Mouse (Mus musculus): Measurements from ENCODE around the gene Clint1. TPM values are rescaled to one million over a fixed set of nuclear protein-coding genes. Genes with fewer than 3 reads are reported as not detected.
"Not testable (repeated sequence)": the region's sequence is repeated elsewhere in the genome, so short reads cannot be mapped to it uniquely, and the experiment has no call there.

Clint1 gene
- polyA plus RNA-seq, 1 experiment from 2014 or later: 72.7 TPM

DNA sequence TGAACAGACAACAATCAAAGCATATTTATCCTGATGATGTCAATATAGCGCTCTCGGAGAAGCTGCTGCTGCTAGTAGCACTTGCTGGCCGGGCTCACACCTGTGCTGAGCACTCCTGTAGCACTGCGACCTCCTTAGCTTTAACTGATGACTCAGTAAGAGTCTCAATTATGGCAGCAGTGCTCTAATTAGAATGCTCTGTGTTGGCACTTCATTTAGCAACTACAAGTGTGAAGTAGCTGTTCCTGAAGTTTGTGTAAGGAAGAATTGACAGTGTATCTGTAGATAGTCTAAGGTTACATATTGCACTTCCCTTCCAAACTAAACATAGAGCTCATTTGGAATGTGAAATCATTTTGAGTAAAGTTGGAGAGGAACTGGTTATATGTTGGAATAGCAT, 14.7 kb downstream of the Clint1 start:
- WGBS: 74% methylated on average over 4 of the region's 4 CpGs
- no peak for TF ChIP-seq CTCF (IDR thresholded peaks at IDR 0.05; ENCODE audit: low read depth)
- H3K4me2 ChIP-seq: no peak overlapping the region

DNA sequence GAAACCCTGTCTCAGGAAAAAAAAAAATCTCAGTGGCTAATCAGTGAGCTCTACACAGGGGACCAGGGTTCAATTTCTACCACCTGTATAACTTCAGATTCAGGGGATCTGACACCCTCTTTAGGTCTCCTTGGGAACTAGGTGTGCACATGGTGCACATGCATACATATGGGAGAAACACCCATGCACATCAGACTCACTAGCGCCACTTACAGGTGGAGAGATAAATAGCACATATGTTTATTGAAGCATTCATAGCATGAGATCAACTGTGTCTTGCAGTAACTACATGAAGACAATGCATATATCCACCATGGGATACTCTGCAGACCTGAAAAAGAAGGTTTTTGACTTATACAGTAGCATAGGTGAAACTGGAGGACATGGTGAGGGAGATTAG, 21.8 kb downstream of the Clint1 start:
- Histone ChIP-seq H3K9me3 (ENCODE audit: low read depth, low read length) (no peaks in the 10 kb centered on the region), H3K4me2 (no peak overlapping the region), H3K9ac (no peak overlapping the region), H3K27ac (ENCODE audit: low read depth) (no peak overlapping the region), H3K4me3 (ENCODE audit: low read depth, low read length) (no peak overlapping the region), H3K4me1 (ENCODE audit: insufficient read depth) (no peaks in the 10 kb centered on the region), H3K27me3 (ENCODE audit: insufficient read depth, low read length) (no peaks in the 10 kb centered on the region), H3K36me3 (ENCODE audit: insufficient read depth) (peaks cover 10% of the 10 kb centered on the region; the same call in 1 of the 2 replicates)
- DNase-seq (peak; percentile 20), ATAC-seq (ENCODE audit: insufficient read depth) (no peak)
- peak; percentile 26 for TF ChIP-seq CTCF (IDR thresholded peaks at IDR 0.05; ENCODE audit: low read depth)
- WGBS: 76% methylated on average over 1 of the region's 1 CpGs

More for the DNA sequence above, 14.7 kb downstream of the Clint1 start:
- no peaks in the 10 kb centered on the region for H3K4me1 ChIP-seq (ENCODE audit: insufficient read depth)
- H3K9me3 ChIP-seq (ENCODE audit: low read depth, low read length): no peaks in the 10 kb centered on the region
- ATAC-seq (ENCODE audit: insufficient read depth) (no peak), DNase-seq (no peak)
- H3K27ac ChIP-seq (ENCODE audit: low read depth): no peak overlapping the region
- H3K27me3 ChIP-seq (ENCODE audit: insufficient read depth, low read length): no peaks in the 10 kb centered on the region
- H3K9ac ChIP-seq: no peak overlapping the region
- H3K4me3 ChIP-seq (ENCODE audit: low read depth, low read length): no peak overlapping the region
- H3K36me3 ChIP-seq (ENCODE audit: insufficient read depth): peaks cover 10% of the 10 kb centered on the region; the same call in 1 of the 2 replicates

DNA sequence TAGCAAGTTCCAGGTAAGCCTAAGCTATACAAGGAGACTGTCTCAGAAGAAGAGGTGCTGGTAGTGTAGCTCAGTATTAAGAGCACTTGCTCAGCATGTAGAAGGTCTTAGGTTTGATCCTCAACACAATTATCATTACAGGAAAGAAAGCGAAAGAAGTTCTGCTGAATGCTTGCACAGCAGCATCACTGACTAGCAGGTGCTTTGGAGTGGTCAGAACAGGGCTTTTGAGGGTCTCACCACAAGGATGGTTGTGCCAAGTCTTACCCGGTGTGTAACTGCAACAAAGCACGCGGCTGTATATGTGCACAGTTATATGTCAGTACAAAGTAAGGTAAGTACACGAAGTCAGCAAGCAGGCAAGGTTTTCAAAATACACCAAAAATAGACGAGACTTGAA, 22.4 kb downstream of the Clint1 start:
- Histone ChIP-seq H3K4me1 (ENCODE audit: insufficient read depth) (no peaks in the 10 kb centered on the region), H3K4me2 (no peak overlapping the region), H3K27me3 (ENCODE audit: insufficient read depth, low read length) (no peaks in the 10 kb centered on the region), H3K27ac (ENCODE audit: low read depth) (no peak overlapping the region), H3K36me3 (ENCODE audit: insufficient read depth) (peaks cover 7% of the 10 kb centered on the region; the same call in 1 of the 2 replicates), H3K9ac (no peak overlapping the region), H3K4me3 (ENCODE audit: low read depth, low read length) (no peak overlapping the region), H3K9me3 (ENCODE audit: low read depth, low read length) (no peaks in the 10 kb centered on the region)
- no peak for TF ChIP-seq CTCF (IDR thresholded peaks at IDR 0.05; ENCODE audit: low read depth)
- ATAC-seq (ENCODE audit: insufficient read depth) (no peak), DNase-seq (no peak)
- WGBS: 96% methylated on average over 6 of the region's 6 CpGs

DNA sequence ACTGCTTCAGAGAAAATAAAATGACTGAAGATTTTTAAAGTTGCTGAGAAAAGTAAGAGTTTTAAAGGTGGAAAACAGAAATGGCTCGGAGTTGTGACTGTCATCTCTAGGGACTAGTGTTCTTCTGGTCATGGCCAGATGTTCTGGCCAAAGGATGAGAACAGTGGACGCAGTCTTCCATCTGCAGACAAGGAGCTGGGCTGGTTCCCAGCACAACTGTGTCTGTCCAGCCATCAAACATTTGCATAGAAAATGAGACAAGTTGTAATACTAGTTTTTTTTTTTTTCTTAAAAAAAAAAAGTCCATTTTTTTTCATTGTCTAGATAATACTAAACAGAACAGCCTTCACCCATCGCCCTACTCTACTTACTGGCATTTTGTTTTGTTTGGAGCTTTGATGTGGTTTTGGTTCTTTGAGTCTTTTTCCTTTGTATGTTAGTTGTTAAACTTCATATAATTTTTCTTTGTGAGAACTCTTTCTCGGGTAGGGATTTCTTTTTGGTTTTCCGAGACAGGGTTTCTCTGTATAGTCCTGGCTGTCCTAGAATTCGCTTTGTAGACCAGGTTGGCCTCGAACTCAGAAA, 23.6 kb downstream of the Clint1 start:
- no peak for TF ChIP-seq CTCF (IDR thresholded peaks at IDR 0.05; ENCODE audit: low read depth)
- H3K9ac ChIP-seq: no peak overlapping the region
- no peaks in the 10 kb centered on the region for H3K27me3 ChIP-seq (ENCODE audit: insufficient read depth, low read length)
- 0 out of 2 replicates have a peak, but pooled peaks cover 3% of the 10 kb centered on the region for H3K4me1 ChIP-seq (ENCODE audit: insufficient read depth)
- no peaks in the 10 kb centered on the region for H3K36me3 ChIP-seq (ENCODE audit: insufficient read depth)
- no peak overlapping the region for H3K27ac ChIP-seq (ENCODE audit: low read depth)
- no peak overlapping the region for H3K4me3 ChIP-seq (ENCODE audit: low read depth, low read length)
- no peak for ATAC-seq (ENCODE audit: insufficient read depth)
- H3K9me3 ChIP-seq (ENCODE audit: low read depth, low read length): no peaks in the 10 kb centered on the region
- no peak overlapping the region for H3K4me2 ChIP-seq
- DNase-seq: no peak
- WGBS: 90% methylated on average over 7 of the region's 7 CpGs

DNA sequence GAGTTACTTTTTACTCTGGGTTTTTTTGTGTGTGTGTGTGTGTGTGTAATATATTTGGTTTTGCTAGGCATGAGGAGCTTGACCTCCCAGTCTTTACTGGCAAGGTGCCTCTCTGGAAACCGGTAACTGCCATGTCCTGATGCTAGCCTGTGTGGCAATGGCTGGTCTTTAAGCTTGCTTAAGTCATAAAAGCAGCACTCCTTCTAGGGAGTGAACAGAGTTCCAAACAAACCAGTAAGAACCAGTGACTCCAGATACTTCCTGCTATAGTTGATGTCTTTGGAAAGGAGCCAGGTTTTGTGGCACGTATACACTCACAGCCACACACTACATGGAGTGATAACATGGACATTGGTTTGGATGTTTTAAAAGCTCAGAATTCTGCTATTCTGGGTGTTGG, 24.2 kb downstream of the Clint1 start:
- WGBS: 65% methylated on average over 2 of the region's 2 CpGs
- ATAC-seq (ENCODE audit: insufficient read depth): no peak

DNA sequence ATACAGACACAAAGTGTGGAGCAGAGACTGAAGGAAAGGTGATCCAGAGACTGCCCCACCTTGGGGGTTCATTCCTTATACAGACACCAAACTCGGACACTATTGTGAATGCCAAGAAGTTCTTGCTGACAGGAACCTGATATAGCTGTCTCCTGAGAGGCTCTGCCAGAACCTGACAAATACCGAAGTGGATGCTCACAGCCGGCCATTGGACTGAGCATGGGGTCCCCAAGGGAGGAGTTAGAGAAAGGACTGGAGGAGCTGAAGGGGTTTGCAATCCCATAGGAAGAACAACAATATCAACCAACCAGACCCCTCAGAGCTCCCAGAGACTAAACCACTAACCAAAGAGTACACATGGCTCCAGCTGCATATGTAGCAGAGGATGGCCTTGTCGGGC, 27.5 kb downstream of the Clint1 start:
- 65% methylated on average over 4 of the region's 4 CpGs for WGBS
- not testable (repeated sequence) for DNase-seq; H3K4me3 ChIP-seq (ENCODE audit: low read depth, low read length); H3K9me3 ChIP-seq (ENCODE audit: low read depth, low read length); H3K9ac ChIP-seq; H3K27me3 ChIP-seq (ENCODE audit: insufficient read depth, low read length); H3K4me2 ChIP-seq; H3K27ac ChIP-seq (ENCODE audit: low read depth); H3K36me3 ChIP-seq (ENCODE audit: insufficient read depth); ATAC-seq (ENCODE audit: insufficient read depth)
- H3K4me1 ChIP-seq (ENCODE audit: insufficient read depth): peaks cover 13% of the 10 kb centered on the region; the same call in 1 of the 2 replicates

More for the DNA sequence above, 24.2 kb downstream of the Clint1 start:
- Histone ChIP-seq H3K4me1 (ENCODE audit: insufficient read depth) (0 out of 2 replicates have a peak, but pooled peaks cover 7% of the 10 kb centered on the region), H3K36me3 (ENCODE audit: insufficient read depth) (no peaks in the 10 kb centered on the region), H3K9me3 (ENCODE audit: low read depth, low read length) (no peaks in the 10 kb centered on the region), H3K27me3 (ENCODE audit: insufficient read depth, low read length) (no peaks in the 10 kb centered on the region), H3K27ac (ENCODE audit: low read depth) (no peak overlapping the region), H3K4me2 (no peak overlapping the region), H3K4me3 (ENCODE audit: low read depth, low read length) (no peak overlapping the region), H3K9ac (no peak overlapping the region)
- DNase-seq: peak; percentile 36
- no peak for TF ChIP-seq CTCF (IDR thresholded peaks at IDR 0.05; ENCODE audit: low read depth)

DNA sequence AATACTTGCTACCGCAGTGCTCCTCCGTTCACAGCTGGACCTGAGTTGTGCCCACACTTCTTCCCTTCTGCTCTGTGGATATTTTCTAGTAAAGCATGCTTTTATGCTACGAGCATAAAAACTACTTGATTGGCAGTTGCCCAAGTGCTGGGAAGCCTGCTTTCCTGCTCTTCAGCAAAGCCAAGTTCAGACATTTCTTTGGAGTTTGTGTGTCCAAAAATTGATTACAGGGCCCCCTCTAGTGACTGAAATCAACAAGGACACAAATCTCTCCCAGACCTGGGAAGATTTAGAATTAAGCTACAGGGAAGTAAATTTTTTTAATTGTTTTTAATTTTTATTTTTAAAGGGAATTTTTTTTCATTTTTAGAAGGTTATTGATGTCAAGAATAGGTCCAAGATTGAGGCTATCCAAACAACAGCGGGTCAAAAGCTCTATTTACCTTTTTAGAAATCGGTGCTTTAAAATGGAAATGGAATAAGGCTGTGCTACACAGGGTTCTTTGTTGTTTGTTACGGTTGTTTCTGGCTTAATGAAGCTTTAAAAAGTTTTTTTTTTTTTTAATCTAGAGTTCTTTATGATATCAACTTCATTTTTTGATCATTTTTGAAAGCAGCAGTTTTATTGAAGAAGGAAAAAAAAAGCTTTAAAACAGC, 29.3 kb downstream of the Clint1 start:
- 41% methylated on average over 6 of the region's 6 CpGs for WGBS
- H3K4me3 ChIP-seq (ENCODE audit: low read depth, low read length): no peak overlapping the region
- no peak overlapping the region for H3K4me2 ChIP-seq
- TF ChIP-seq CTCF (IDR thresholded peaks at IDR 0.05; ENCODE audit: low read depth): peak; percentile 60
- peaks cover 13% of the 10 kb centered on the region; the same call in 1 of the 2 replicates for H3K4me1 ChIP-seq (ENCODE audit: insufficient read depth)
- H3K27ac ChIP-seq (ENCODE audit: low read depth): peak overlapping the region; percentile 58
- ATAC-seq (ENCODE audit: insufficient read depth): peak; percentile 70
- H3K9me3 ChIP-seq (ENCODE audit: low read depth, low read length): no peaks in the 10 kb centered on the region
- peaks cover 17% of the 10 kb centered on the region for H3K36me3 ChIP-seq (ENCODE audit: insufficient read depth)
- no peaks in the 10 kb centered on the region for H3K27me3 ChIP-seq (ENCODE audit: insufficient read depth, low read length)
- H3K9ac ChIP-seq: no peak overlapping the region
- peak; percentile 93 for DNase-seq

All from lung, embryonic 14.5 days (tissue).